Mouse (Mus musculus): Measurements from ENCODE around the gene Gm10722. TPM values are rescaled to one million over a fixed set of nuclear protein-coding genes. Genes with fewer than 3 reads are reported as not detected.
"Not testable (repeated sequence)": the region's sequence is repeated elsewhere in the genome, so short reads cannot be mapped to it uniquely, and the experiment has no call there.

Gene Gm10722
- not detected for total RNA-seq (2021)
- long read RNA-seq, experiment 1: 0 reads
- long read RNA-seq, experiment 2: 0 reads

GRCm38 (mm10) chr9:3000445-3000972 lies at the start of gene Gm10722:
Gene Gm10722 (plus strand): TSS chr9:3000922.
- peak in 1 of 2 experiments; percentile 3 for DNase-seq (ENCODE audit: low spot score in 2 of 2)
- not testable (repeated sequence) for H3K4me3 ChIP-seq, H3K27ac ChIP-seq

- not testable (repeated sequence) for H3K4me3 ChIP-seq, H3K27ac ChIP-seq
- peak in 1 of 2 experiments; percentile 32 for DNase-seq (ENCODE audit: low spot score in 2 of 2)
Measured at GRCm38 (mm10) chr9:3001006-3001405, 284 bp downstream of the Gm10722 start.

- not testable (repeated sequence) for H3K4me3 ChIP-seq, H3K27ac ChIP-seq
- peak; percentile 100 for DNase-seq (ENCODE audit: low spot score in 2 of 2)
Measured at GRCm38 (mm10) chr9:3001948-3002659, 1.4 kb downstream of the Gm10722 start.

- not testable (repeated sequence) for H3K27ac ChIP-seq; H3K4me3 ChIP-seq; DNase-seq (ENCODE audit: low spot score in 2 of 2)
Measured at GRCm38 (mm10) chr9:3002794-3003396, 2.2 kb downstream of the Gm10722 start, which contains the start of gene Gm11168. Gene Gm11168 (plus strand): TSS chr9:3003346.

GRCm38 (mm10) chr9:3006179-3006578 lies 5.5 kb downstream of the Gm10722 start:
- H3K4me3 ChIP-seq; DNase-seq (ENCODE audit: low spot score in 2 of 2); H3K27ac ChIP-seq: not testable (repeated sequence)

GRCm38 (mm10) chr9:3006636-3007035 lies 5.9 kb downstream of the Gm10722 start:
- H3K4me3 ChIP-seq, H3K27ac ChIP-seq: not testable (repeated sequence)
- peak; percentile 97 to 99 for DNase-seq (ENCODE audit: low spot score in 2 of 2)

- not testable (repeated sequence) for H3K4me3 ChIP-seq; DNase-seq (ENCODE audit: low spot score in 2 of 2); H3K27ac ChIP-seq
Measured at GRCm38 (mm10) chr9:3007272-3007671, 6.5 kb downstream of the Gm10722 start.

- not testable (repeated sequence) for H3K27ac ChIP-seq; H3K4me3 ChIP-seq; DNase-seq (ENCODE audit: low spot score in 2 of 2)
Measured at GRCm38 (mm10) chr9:3009331-3009730, 8.6 kb downstream of the Gm10722 start.

- H3K27ac ChIP-seq; DNase-seq (ENCODE audit: low spot score in 2 of 2); H3K4me3 ChIP-seq: not testable (repeated sequence)
Measured at GRCm38 (mm10) chr9:3012054-3012621, 11.4 kb downstream of the Gm10722 start.

- not testable (repeated sequence) for H3K4me3 ChIP-seq; DNase-seq (ENCODE audit: low spot score in 2 of 2)
Measured at GRCm38 (mm10) chr9:3012733-3013279, 12.1 kb downstream of the Gm10722 start, which contains the start of gene Gm10721. Gene Gm10721 (plus strand): TSS chr9:3013140.

GRCm38 (mm10) chr9:3015354-3015753 lies 14.6 kb downstream of the Gm10722 start, which contains the start of gene Gm10720:
Gene Gm10720 (plus strand): TSS chr9:3015654.
- not testable (repeated sequence) for H3K27ac ChIP-seq; DNase-seq (ENCODE audit: low spot score in 2 of 2); H3K4me3 ChIP-seq

More at GRCm38 (mm10) chr9:3012733-3013279, 12.1 kb downstream of the Gm10722 start, which contains the start of gene Gm10721:
- H3K27ac ChIP-seq: not testable (repeated sequence)

GRCm38 (mm10) chr9:3015896-3016295 lies 15.2 kb downstream of the Gm10722 start:
- H3K27ac ChIP-seq, H3K4me3 ChIP-seq: not testable (repeated sequence)
- peak; percentile 7 to 25 for DNase-seq (ENCODE audit: low spot score in 2 of 2)

- not testable (repeated sequence) for H3K4me3 ChIP-seq; H3K27ac ChIP-seq; DNase-seq (ENCODE audit: low spot score in 2 of 2)
Measured at GRCm38 (mm10) chr9:3017108-3017507, 16.4 kb downstream of the Gm10722 start, which contains the start of gene Gm10719. Gene Gm10719 (plus strand): TSS chr9:3017408.

- not testable (repeated sequence) for H3K4me3 ChIP-seq, H3K27ac ChIP-seq
- DNase-seq (ENCODE audit: low spot score in 2 of 2): peak; percentile 70 to 98
Measured at GRCm38 (mm10) chr9:3018944-3019343, 18.2 kb downstream of the Gm10722 start.

- not testable (repeated sequence) for H3K4me3 ChIP-seq, H3K27ac ChIP-seq
- DNase-seq (ENCODE audit: low spot score in 2 of 2): peak; percentile 91 to 92
Measured at GRCm38 (mm10) chr9:3019835-3020727, 19.4 kb downstream of the Gm10722 start.

- peak; percentile 86 to 95 for DNase-seq (ENCODE audit: low spot score in 2 of 2)
- not testable (repeated sequence) for H3K4me3 ChIP-seq
Measured at GRCm38 (mm10) chr9:3022316-3023008, 21.7 kb downstream of the Gm10722 start.

More at GRCm38 (mm10) chr9:3022316-3023008, 21.7 kb downstream of the Gm10722 start:
- H3K27ac ChIP-seq: not testable (repeated sequence)

Measured in layer of hippocampus, adult 2 months (tissue).